Mouse (Mus musculus): ENCODE results near the gene Wdfy2.

Gene Wdfy2

DNA sequence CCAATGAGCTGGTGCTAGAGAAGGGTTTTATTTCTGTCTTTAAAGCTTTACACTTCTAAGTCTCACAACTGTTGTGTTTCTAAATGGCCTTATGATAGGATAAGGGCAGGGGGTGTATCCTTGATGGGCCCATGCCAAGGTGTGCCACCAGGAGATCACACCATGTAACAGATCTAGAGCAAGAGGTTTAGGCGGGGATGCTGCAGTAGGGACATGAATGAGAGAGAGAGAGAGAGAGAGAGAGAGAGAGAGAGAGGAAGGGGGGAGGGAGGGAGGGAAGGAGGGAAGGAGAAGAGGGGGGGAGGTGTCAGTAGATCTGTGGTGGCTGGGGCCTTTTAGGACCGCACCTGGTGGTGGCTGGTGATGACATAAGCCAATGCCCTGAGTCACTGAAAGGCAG, 5.5 kb downstream of the Wdfy2 start:
- no peak for DNase-seq (ENCODE audit: low read depth, low spot score)

DNA sequence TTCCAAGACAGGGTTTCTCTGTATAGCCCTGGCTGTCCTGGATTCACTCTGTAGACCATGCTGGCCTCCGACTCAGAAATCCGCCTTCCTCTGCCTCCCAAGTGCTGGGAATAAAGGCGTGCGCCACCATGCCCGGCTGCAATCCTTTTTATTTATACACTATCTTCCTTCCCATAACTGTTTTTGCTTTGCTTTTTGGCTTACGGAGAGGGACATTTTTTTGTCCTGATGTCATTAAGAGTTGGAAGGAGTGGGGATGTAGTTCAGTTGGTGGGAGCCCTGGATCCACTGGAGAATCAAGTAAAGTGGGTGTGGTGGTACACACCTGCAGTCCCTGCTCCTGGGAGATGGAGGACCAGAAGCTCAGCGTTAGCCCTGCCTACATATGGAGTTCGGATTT, 6.7 kb downstream of the Wdfy2 start:
- no peak for DNase-seq (ENCODE audit: low read depth, low spot score)

DNA sequence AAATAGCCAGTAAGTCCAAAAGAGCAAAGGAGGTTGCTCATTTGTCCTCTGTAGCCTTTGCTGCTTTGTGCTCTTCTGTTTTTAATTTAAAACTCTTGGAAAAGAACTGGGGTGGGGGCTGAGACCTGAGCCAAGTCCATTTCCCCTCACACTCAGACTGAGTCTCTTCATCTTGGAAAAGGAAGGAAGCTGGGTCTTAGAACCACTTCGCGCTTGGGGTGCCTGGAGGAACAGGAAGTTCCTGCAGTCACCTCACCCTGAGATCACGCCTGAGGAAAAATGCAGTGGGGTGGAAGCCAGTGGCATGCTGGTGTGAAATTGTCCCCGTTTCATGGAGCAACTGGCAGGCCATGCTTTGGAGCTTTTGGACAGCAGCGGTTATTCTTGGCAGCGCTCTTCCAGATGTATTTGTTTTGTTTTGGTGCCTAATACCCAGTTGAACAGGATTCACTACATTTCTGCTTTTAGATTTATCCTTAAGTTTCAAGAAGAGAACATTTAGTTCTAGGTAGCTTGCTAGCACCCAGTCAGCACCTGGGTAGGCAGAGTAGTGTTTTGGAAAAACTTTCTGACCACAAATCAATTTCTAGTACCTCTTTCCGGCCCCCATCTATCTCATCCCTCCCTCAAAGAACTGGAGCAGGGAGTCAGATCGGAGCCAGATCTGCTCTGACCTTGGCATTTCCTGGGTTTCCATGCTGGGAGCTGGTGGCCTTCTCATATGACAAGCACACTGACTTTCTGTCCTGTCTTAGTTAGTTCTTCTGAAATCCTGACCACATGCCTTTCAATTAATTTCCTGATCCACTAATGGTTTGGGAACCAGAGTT, 7.7 kb downstream of the Wdfy2 start:
- DNase-seq (ENCODE audit: low read depth, low spot score) = no peak

DNA sequence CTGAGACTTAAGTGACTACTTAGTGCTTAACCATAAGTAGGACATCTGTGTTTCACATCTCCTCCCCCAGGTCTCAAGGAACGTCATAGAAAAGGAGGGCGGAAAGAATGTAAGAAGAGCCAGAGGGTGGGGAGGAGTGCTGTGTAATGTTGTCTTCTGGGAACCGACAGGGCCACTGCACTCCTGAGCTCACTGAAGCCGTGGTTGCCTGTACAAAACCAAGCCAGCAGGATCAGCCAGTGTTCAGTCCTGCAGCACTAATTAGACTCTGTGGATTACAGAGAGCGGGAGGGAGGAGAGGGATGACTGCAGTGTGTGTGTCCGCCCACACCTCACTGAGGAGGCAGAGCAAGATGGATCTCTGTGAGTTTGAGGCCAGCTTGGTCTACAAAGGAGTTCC, 13.5 kb downstream of the Wdfy2 start:
- DNase-seq (ENCODE audit: low read depth, low spot score) = no peak

DNA sequence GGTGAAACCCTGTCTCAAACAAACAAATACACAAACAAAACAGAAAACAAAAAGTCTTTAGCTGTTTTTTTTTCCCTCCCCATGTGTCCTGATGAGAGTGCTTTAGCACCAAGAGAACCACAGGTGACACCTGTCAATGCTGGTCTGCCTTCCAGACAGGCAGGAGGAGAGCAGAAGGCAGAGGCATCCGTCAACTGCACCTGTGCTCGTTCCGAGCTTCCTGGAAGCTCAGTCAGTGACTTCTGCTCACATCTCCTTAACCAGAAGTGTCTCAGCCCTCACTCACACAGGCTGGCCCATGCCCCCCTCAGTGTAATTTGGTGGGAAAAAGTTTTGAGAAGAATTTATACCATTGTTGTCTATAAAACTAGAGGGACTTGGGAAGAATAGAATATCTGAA, 15.4 kb downstream of the Wdfy2 start:
- no peak for DNase-seq (ENCODE audit: low read depth, low spot score)

DNA sequence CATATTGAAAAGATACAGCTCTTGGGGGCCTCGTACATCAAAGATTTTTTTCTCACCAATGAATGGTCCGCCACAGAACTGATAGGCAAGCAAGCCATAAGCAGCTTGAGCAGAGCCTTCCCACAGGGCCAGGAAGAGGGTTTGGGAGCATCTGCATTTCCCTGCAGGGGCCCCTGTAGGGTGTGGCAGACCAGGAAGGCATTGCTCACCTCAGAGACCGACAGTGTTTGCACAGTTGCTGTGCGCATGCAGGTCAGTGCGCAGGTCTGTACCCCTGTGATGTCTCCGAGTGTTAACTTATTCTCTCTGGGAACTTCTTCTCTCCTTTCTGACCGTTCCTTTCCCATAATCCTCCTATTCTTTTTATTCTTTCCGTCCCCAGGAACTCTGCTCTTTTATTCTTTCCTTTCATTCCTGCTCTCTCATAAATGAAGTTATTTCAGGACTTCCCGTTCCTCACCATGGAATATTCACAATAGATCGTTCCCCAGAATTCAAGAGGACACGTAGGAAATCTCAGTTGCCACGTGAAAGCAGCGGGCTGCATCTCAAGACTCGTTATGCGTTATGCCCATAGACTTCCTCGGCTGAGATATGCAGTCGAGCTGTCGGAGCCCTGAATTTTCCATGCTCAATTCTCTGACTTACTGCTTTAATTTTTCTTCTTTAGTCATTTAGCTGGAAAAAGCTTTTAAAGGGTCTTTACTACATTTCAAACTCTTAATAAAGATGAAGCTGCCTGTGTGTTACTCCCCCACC, 17.8 kb downstream of the Wdfy2 start:
- no peak for DNase-seq (ENCODE audit: low read depth, low spot score)

DNA sequence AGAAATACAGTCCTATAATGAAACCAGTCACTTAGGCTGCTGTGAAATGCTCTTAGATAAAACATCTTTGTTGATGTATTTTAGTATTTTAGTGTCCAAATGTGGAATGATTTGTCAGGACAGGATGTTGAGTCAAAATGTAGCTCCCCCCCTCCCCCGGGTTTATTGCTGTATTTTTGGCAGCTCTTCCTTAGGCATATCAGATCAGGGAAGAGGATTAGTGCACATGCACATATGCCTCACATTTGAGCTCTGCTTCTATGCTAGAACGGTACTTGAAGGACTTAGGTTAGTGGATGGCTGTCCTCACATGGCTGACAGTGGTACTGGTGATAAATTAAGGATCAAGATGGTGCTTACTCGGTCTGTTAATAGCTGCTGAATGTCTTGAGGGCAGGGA, 18.4 kb downstream of the Wdfy2 start:
- DNase-seq (ENCODE audit: low read depth, low spot score) = no peak

DNA sequence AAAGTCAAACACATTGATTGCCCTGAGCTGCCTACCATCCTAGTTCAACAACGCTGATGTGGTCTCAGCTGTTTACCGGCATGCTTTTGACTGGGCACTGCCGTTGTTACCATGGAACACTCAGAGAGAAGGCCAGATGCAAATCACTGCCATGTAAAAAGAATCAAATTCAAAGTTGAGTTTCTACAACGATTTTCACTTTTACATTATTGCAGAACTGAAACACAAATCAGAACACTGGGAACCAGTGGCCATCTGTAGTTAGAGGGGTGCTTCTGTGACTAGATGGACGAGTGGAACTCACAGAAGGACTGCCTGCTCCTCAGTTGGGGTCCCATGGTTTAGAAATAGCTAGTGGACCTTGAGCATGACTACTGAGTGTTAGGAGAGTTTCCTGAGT, 19.0 kb downstream of the Wdfy2 start:
- no peak for DNase-seq (ENCODE audit: low read depth, low spot score)

DNA sequence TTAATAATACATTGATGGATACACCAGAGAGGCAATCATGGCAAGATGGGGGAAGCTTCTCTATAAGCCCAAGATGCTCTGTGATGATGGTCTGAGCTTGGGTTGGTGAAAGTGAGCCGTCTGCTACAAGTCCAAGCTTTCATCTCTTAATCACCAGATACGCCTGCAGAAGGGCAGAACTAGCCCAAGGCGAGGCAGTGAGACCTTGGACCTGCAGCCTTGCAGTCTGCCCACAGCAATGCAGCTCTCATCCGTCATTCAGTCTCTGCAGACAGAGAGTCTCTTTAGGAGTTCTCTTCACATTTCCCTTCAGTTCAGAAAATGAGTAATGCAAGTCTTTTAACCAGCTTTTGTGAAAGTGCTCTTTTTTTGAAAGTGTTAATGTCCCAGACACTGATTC, 20.4 kb downstream of the Wdfy2 start:
- no peak for DNase-seq (ENCODE audit: low read depth, low spot score)

DNA sequence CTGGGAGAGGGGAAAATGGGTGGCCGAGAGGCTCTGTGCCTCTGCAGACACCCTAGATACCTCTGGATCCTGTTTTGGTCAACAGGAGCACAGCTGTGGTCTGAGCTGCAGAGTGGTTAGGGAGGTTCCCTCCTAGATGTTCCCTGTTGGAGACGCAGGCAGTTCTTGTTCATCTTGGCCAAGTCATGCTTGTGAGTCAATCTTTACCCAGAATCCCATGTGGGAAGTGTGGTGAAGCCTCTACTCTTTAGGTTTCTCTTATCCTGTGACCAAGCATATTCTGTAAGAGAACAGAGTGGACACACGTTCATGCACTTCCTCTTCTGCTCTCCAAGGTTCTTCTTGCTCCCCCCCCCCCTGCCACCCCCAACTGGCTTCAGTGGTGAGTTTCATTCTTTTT, 20.8 kb downstream of the Wdfy2 start:
- no peak for DNase-seq (ENCODE audit: low read depth, low spot score)

DNA sequence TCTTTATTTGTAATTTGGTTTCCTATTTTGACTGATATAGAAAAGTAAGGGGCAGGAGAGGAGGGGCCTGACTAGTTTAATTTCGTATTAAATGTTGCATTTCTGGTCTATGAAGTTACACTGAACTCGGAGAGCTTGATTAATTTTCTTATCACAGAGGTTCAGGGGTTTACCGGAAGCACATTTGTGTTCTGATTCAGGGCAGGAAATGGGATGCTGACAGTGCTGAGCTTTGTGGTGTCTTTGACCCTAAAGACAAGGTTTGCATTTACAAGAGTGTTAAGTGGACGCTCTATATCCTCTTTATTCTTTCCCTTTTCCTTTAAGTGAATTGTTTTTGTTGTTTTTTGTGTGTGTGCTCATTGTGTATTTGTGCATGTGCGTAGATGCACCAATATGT, 25.1 kb downstream of the Wdfy2 start:
- no peak for DNase-seq (ENCODE audit: low read depth, low spot score)

DNA sequence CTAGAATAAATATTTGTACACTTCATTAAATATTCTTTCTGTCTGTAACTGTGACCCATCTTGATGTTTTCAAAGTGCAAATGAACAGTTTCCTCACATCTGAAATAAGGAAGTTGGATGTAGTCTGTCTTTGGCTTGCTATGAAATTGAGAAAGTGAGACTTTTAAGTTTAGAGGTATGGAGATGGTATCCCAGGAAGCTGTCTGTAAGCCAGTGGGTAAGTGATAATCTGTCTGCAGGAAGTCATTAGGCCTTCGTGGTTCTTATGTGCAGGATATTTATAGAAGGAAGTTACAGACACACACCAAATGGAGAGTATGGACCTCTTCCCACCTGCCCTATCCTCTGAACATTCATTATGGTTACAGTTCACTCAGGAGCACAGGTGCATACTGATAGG, 26.8 kb downstream of the Wdfy2 start:
- DNase-seq (ENCODE audit: low read depth, low spot score) = no peak

DNA sequence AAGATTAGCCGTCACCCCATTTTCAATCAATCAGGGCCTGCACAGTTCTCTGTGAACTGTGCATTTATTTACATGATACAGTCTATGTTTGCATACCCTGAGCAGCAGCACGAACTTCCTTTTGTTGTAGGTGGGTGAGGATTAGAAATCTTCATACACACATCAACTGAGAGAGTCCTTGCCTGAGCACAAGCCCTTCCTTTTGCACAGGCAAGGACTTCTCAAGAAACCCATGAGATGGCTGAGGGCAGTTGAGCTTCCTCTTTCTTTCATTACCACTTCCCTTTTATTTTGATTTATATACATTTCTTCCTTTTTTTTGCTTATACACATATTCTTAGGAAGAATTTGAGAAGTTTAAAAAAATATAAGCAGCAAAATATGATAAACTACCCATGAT, 27.9 kb downstream of the Wdfy2 start:
- DNase-seq (ENCODE audit: low read depth, low spot score) = no peak

DNA sequence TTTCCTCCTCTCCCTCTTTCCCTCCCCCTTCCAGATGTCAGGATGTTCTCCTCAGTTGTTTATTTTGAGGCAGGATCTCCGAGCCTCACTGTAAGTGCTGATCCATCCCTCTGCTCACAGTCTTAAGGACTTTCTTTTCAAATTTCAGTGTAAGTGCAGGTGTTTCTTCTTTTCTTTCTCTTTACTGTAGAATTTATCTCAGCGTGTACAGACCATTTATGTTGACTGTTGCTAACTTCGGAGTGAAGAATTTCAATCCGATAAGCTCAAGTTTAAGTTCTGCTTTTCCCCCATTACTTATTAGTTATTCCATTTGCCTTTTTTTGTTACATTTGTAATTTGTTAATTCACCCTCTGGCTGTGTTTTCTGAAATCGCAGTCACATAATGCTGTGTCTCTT, 29.6 kb downstream of the Wdfy2 start:
- no peak for DNase-seq (ENCODE audit: low read depth, low spot score)

DNA sequence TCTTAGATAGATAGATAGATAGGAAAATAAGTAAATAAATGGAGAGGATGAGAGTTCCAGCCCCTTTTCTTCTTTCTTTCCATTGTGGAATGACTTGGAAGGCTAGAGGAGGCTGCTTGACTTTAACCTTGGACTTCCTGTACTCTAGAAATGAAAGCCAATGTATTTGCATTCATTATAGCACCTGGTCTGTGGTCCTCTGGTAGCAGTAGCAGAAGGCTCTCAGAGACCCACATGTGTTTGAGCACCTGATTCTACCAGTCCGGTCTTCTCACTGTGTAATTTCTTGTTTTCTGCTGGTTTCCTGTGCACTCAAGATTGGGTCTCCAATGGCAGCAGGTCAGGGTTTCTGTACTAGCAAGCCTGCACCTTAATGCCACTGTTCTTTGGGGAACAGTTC, 30.1 kb downstream of the Wdfy2 start:
- DNase-seq (ENCODE audit: low read depth, low spot score) = no peak

DNA sequence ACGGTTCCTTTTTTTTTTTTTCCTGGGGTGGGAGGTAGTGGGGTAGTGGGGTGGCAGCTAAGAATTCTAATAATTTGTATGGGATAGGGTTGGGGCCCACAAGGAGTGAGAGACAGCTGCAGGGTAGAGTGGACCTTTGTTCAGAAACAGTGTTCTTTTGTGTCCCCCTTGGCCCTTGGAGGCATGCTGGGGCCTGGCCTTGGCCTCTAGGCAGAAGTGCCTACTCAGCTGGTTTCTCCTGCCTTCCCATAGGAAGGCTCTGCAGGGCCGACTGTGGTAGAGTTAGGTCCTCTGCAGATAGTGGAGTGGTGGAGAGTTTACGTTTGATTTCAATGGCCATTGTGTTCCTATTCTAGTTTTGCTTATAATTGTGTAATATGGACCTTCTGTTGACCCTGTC, 30.8 kb downstream of the Wdfy2 start:
- peak; percentile 43 for DNase-seq (ENCODE audit: low read depth, low spot score)

DNA sequence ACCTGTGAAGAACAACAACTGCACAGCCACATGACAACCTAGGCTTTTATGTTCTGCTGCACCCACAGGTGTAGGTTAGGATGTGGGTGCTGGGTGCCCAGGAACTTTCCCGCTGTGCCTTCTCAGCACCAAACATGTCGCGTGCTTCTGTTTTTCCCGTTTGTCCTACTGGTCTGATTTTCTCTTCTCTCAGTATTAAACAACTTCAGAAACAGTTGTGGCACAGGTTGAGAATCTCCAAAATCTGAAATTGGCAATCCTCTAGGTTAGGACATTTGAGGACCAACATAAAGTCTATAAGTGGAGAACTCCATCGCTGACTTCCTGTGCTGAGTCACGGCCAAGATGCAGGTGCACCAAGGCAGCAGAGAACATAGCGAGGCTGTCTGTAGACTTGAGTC, 32.8 kb downstream of the Wdfy2 start:
- no peak for DNase-seq (ENCODE audit: low read depth, low spot score)

DNA sequence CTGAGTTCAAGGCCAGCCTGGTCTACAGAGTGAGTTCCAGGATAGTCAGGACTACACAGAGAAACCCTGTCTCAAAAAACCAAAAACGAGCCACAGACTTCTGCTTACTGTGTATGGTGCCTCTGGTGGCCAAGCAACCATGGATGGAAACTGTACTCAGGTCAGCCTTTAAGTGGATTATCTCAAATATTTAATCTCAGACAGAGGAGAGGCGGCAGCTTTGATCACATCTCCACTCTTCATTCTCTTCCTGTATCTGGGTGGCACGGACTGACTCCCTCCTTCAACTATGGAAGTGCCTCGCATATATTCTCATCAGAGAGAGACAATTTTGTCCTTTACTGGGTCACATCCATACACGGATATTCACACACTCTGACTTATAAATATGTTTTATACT, 34.0 kb downstream of the Wdfy2 start:
- no peak for DNase-seq (ENCODE audit: low read depth, low spot score)

DNA sequence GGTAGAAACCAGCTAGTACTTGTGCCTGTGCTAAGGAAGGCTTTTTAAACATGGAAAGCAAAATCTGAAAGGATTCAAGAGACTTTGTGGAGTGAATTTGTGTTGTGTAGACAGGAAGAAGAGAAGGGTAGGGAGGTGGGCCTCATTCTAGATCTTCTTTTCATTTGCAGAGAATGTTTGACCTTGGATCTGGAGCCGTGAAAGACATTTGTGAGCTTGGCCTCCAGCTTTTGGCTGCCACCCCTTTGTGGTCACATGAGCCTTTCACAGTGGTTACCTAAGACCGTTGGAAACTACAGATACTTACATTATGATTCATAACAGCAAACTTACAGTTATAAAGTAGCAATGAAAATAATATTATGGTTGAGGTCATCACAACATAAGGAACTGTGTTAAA, 34.5 kb downstream of the Wdfy2 start:
- DNase-seq (ENCODE audit: low read depth, low spot score) = no peak

DNA sequence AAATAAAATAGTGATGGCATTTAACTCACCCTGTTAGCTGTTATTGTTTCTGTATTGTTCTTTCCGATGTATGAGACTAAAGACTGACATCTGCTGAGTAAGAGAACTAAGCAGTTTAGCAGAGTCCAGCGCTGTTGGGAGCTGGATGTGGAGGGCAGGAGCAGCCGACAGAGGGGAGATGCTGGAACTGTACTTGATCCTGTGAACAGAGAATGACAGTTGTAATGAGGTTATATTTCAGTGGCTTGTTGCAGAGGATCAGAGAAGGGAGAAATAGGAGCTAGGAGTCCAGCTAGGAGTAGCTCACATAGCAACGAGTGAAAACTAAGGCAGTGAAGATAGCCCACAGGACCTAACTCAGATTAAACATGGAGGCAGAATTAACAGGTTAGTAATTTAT, 36.3 kb downstream of the Wdfy2 start:
- DNase-seq (ENCODE audit: low read depth, low spot score) = no peak

DNA sequence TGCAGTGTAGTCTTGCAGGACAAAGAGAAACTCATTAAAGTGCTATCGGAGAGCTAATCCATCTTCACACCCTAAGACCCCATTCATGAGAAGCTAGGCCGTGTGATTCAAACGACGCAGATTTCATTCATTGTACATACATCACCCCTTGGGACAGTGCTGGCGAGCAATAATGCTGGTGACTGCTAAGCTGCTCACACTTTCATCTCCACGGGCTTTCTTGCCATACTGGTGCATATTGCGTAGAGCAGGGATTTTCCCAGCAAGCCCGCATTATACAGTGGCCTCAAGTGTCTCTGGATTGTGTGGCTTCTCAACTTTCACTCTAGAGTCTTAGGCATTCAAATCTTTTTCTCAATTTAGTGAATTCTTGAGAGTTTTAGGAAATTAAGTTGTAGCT, 36.9 kb downstream of the Wdfy2 start:
- DNase-seq (ENCODE audit: low read depth, low spot score) = no peak

DNA sequence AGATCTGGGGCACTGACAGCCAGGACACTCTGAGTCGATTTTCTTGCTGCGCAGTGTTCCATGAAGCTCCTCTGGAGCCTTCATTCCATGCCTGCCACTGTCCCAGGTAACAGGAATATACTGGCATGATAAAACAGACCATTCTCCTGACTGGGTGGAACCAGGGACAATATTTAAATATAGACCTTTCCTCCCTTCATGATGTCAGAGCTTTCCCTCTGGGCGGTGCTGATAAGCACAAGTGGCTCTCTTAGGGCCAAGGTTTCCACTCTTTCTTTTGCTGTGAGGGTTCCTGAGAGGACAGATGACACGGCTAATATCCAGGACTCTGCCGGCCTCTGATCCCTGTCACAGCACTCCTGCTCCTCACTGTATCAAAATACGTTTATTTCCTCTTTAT, 40.6 kb downstream of the Wdfy2 start:
- no peak for DNase-seq (ENCODE audit: low read depth, low spot score)
